Comparison of ENCODE assay signal across 23 mouse cellular contexts in genomic region chr12:88202856-88203255, GRCm38 (mm10). TPM values are rescaled to one million over a fixed set of nuclear protein-coding genes. Genes with fewer than 3 reads are reported as not detected.
A peak's percentile ranks its signal among the peaks of the same experiment; 100 is the strongest.
DNase-seq lines count a peak whose midpoint lies in the region; ATAC-seq and TF ChIP-seq lines count a peak whose summit lies in the region.
"Had no signal": no experiment of that assay in that cellular context is flagged by ENCODE, and none has a peak within 500 bp of the region (broad histone marks: within the 10 kb centered on the region; RNA-seq: fewer than 3 reads in every experiment).

No protein-coding gene starts in this region.

- no peak overlapping the region for H3K27ac ChIP-seq in heart, adult 2 months
- H3K27ac ChIP-seq in left cerebral cortex, adult 2 months = no peak overlapping the region
- H3K27ac ChIP-seq in forebrain, embryonic 13.5 days = no peak overlapping the region
- H3K27ac ChIP-seq: embryonic facial prominence, embryonic 13.5 days; forebrain, embryonic 12.5 days; gastrocnemius, adult 2 months; hindbrain, embryonic 10.5 days; hindbrain, embryonic 15.5 days had no signal

- no peaks in the 10 kb centered on the region for H3K4me1 ChIP-seq in heart, adult 2 months (ENCODE audit: control insufficient read depth, insufficient read depth, low read length)
- H3K4me1 ChIP-seq in forebrain, embryonic 13.5 days = no peaks in the 10 kb centered on the region
- H3K4me1 ChIP-seq: embryonic facial prominence, embryonic 13.5 days; forebrain, embryonic 12.5 days; heart, embryonic 12.5 days; hindbrain, embryonic 10.5 days; hindbrain, embryonic 15.5 days had no signal

- H3K9ac ChIP-seq in heart, adult 2 months (ENCODE audit: low read depth, low read length) = no peak overlapping the region
- H3K9ac ChIP-seq in forebrain, embryonic 13.5 days = no peak overlapping the region
- H3K9ac ChIP-seq: embryonic facial prominence, embryonic 13.5 days; forebrain, embryonic 12.5 days; heart, embryonic 12.5 days; hindbrain, embryonic 15.5 days had no signal

- WGBS in heart, adult 2 months = 81% methylated on average over 2 of the region's 2 CpGs
- 86% methylated on average over 2 of the region's 2 CpGs for WGBS in forebrain, embryonic 13.5 days

- no peak overlapping the region for H3K4me2 ChIP-seq in forebrain, embryonic 13.5 days
- H3K4me2 ChIP-seq: embryonic facial prominence, embryonic 13.5 days; forebrain, embryonic 12.5 days; heart, embryonic 12.5 days; hindbrain, embryonic 15.5 days had no signal

- intact Hi-C loops in heart, adult 2 months (cut with DNase I) = no loop called here
- intact Hi-C loops in left cerebral cortex, adult 2 months (cut with DNase I) = loop anchor here (5.0 kb wide), 1 partner anchor 631 kb away; no protein-coding TSS in a partner anchor

- no peaks in the 10 kb centered on the region for H3K27me3 ChIP-seq in heart, adult 2 months (ENCODE audit: control insufficient read depth, insufficient read depth, low read length)
- H3K27me3 ChIP-seq in forebrain, embryonic 13.5 days = no peaks in the 10 kb centered on the region
- H3K27me3 ChIP-seq: embryonic facial prominence, embryonic 13.5 days; forebrain, embryonic 12.5 days; heart, embryonic 12.5 days; hindbrain, embryonic 15.5 days had no signal

- 0 out of 2 replicates have a peak, but pooled peaks have one; percentile 2 for TF ChIP-seq CTCF in heart, adult 2 months (IDR thresholded peaks at IDR 0.05)
- peak; percentile 27 for TF ChIP-seq CTCF in left cerebral cortex, adult 2 months (IDR thresholded peaks at IDR 0.05)

- H3K36me3 ChIP-seq in heart, adult 2 months (ENCODE audit: control insufficient read depth, insufficient read depth, low read length) = no peaks in the 10 kb centered on the region
- H3K36me3 ChIP-seq in forebrain, embryonic 13.5 days (ENCODE audit: poor library complexity, severe bottlenecking) = no peaks in the 10 kb centered on the region
- H3K36me3 ChIP-seq: embryonic facial prominence, embryonic 13.5 days; forebrain, embryonic 12.5 days; heart, embryonic 12.5 days; hindbrain, embryonic 10.5 days; hindbrain, embryonic 15.5 days had no signal

- DNase-seq in heart, adult 2 months = no peak
- no peak for DNase-seq in heart, adult 9 months (ENCODE audit: low spot score in 2 of 2)
- no peak for DNase-seq in left cerebral cortex, adult 2 months (ENCODE audit: extremely low spot score in 1 of 2, low spot score in 2 of 2)
- no peak for DNase-seq in left cerebral cortex, adult 18-20 months (ENCODE audit: low spot score in 2 of 2)
- DNase-seq in ES-CJ7 (ENCODE audit: low read depth, low spot score) (peak; percentile 39), ZHBTc4 (ENCODE audit: low read depth, low spot score) (peak; percentile 30)
- DNase-seq in thymus, postnatal 4 days = no peak
- DNase-seq: adrenal gland, postnatal 14 days; cerebellum, adult 18-20 months; cerebellum, adult 9-11 months; cerebellum, postnatal 36 days; gastrocnemius, adult 2 months; gastrocnemius, postnatal 25 days had no signal

- no peaks in the 10 kb centered on the region for H3K9me3 ChIP-seq in forebrain, embryonic 13.5 days (replicated peaks)
- H3K9me3 ChIP-seq: embryonic facial prominence, embryonic 13.5 days; forebrain, embryonic 12.5 days; hindbrain, embryonic 10.5 days; hindbrain, embryonic 15.5 days had no signal

- no peak overlapping the region for H3K4me3 ChIP-seq in heart, adult 2 months
- no peak overlapping the region for H3K4me3 ChIP-seq in left cerebral cortex, adult 2 months
- H3K4me3 ChIP-seq in forebrain, embryonic 13.5 days = no peak overlapping the region
- H3K4me3 ChIP-seq: embryonic facial prominence, embryonic 13.5 days; forebrain, embryonic 12.5 days; gastrocnemius, adult 2 months; heart, embryonic 12.5 days; hindbrain, embryonic 10.5 days; hindbrain, embryonic 15.5 days had no signal

- TF ChIP-seq POLR2A in heart, adult 2 months (IDR thresholded peaks at IDR 0.05; ENCODE audit: insufficient read depth, low read depth, low read length) = no peak

- TF ChIP-seq EP300 in heart, adult 2 months (IDR thresholded peaks at IDR 0.05; ENCODE audit: insufficient read depth, low read depth, low read length) = no peak

- H3K79me2 ChIP-seq in heart, adult 2 months (replicated peaks; ENCODE audit: control insufficient read depth, insufficient read depth, low read length) = no peaks in the 10 kb centered on the region

- ATAC-seq in forebrain, embryonic 13.5 days = no peak
- ATAC-seq: intestine, embryonic 16.5 days had no signal

RNA-seq across cellular contexts. Expression of gene Gm10436, which starts 20.9 kb away (rescaled TPM):
- total RNA-seq in heart, adult 2 months (2021) = not detected
- polyA plus RNA-seq in heart, adult 2 months (2012; rRNA removed) = not detected in 2 replicates
- total RNA-seq in left cerebral cortex, adult 2 months (2021) = not detected
- total RNA-seq in left cerebral cortex, adult 18-20 months (2021) = not detected
- polyA plus RNA-seq in forebrain, embryonic 13.5 days (2015; fragmentation: Nextera tagmentation; extraction: Ambion mirVana) = not detected in 2 replicates
- total RNA-seq: adrenal gland, postnatal 14 days; gastrocnemius, adult 2 months; gastrocnemius, postnatal 25 days; granulocyte monocyte progenitor cell, adult 5-6 weeks; heart, postnatal 25 days had no signal
- polyA plus RNA-seq: embryonic facial prominence, embryonic 13.5 days; forebrain, embryonic 12.5 days; heart, embryonic 12.5 days; heart, embryonic 16.5 days; hindbrain, embryonic 10.5 days; hindbrain, embryonic 15.5 days; intestine, embryonic 16.5 days had no signal

RNA-seq across cellular contexts. Expression of gene Gm8332, which starts 47.0 kb away (rescaled TPM):
- total RNA-seq in heart, adult 2 months (2021) = not detected
- polyA plus RNA-seq in heart, adult 2 months (2012; rRNA removed) = not detected in 2 replicates
- not detected for total RNA-seq in left cerebral cortex, adult 2 months (2021)
- total RNA-seq in left cerebral cortex, adult 18-20 months (2021) = not detected
- not detected in 2 replicates for polyA plus RNA-seq in forebrain, embryonic 13.5 days (2015; fragmentation: Nextera tagmentation; extraction: Ambion mirVana)
- total RNA-seq: adrenal gland, postnatal 14 days; gastrocnemius, adult 2 months; gastrocnemius, postnatal 25 days; granulocyte monocyte progenitor cell, adult 5-6 weeks; heart, postnatal 25 days had no signal
- polyA plus RNA-seq: embryonic facial prominence, embryonic 13.5 days; forebrain, embryonic 12.5 days; heart, embryonic 12.5 days; heart, embryonic 16.5 days; hindbrain, embryonic 10.5 days; hindbrain, embryonic 15.5 days; intestine, embryonic 16.5 days had no signal

Comparison
In these comparisons a context has a peak if more than half of its experiments do, and no peak if none do; other contexts are left out.
1. DNase-seq: peak in ES-CJ7 (single experiment) and ZHBTc4 (single experiment); none in heart, adult 2 months (0 of 2), heart, adult 9 months (0 of 2), left cerebral cortex, adult 2 months (0 of 2), left cerebral cortex, adult 18-20 months (0 of 2) and thymus, postnatal 4 days (single experiment).